Mouse (Mus musculus): Measurements from ENCODE around the gene Cep70.

The Cep70 gene

DNA sequence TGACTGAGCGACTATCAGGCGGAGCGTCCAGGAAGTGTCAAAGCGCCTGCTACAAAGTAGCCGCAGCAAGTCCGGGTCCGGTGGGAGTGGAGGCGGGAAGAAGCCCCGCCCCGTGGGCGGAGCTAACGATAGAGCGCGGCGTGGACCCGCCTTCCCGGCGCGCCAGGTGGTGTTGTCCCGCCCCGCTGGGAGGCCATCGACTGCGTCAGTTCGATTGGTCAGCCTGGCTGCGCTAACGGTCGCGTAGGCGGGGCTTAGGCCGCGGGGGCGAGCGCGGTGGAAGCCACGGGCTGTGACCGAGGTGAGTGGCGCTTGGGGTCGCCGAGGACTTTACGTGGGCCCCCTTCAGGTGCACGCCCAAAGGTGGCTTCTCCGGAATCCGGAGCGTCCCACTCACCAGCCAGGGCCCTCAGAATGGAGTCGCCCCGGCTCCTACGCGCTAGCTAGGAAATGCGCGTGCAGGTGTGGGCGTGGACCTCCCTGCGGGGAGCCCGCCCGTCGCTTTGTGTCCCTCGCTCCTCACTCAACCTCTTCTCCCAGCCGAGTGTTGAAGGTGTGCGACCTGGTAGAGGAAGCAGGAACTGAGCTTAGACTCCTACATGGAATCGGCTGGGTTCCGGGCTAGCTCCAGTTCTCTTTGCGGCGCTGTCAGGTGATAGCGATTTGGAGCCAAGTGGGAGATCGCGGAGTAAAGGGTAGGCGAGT, at the start of gene Cep70:
Cep70 (plus strand) TSS at position 178 of the 705 bp plus-strand sequence.
- peak; percentile 95 for DNase-seq (ENCODE audit: low read depth, low spot score)

GRCm38 (mm10) chr9:99212643-99213042, 30.5 kb upstream of the Cep70 start:
- DNase-seq (ENCODE audit: low read depth, low spot score): no peak

DNA sequence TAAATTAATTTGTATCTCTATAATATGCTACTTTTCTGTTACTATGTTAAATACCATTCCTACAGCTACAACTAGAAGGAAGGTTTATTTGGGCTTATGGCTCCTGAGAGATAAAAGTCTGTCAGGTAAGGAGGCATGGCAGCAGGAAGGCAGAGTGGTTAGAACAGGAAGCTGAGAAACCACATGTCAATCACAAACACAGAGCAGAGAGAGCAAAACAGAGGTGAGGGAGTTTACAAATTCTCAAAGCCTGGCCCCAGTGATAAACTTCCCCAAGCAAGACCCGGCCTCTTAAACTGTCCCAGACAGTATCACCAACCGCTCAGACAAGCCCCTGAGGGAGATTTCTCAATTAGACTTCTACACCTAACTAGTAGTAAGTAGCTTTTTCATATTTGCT, 27.0 kb upstream of the Cep70 start:
- no peak for DNase-seq (ENCODE audit: low read depth, low spot score)

DNA sequence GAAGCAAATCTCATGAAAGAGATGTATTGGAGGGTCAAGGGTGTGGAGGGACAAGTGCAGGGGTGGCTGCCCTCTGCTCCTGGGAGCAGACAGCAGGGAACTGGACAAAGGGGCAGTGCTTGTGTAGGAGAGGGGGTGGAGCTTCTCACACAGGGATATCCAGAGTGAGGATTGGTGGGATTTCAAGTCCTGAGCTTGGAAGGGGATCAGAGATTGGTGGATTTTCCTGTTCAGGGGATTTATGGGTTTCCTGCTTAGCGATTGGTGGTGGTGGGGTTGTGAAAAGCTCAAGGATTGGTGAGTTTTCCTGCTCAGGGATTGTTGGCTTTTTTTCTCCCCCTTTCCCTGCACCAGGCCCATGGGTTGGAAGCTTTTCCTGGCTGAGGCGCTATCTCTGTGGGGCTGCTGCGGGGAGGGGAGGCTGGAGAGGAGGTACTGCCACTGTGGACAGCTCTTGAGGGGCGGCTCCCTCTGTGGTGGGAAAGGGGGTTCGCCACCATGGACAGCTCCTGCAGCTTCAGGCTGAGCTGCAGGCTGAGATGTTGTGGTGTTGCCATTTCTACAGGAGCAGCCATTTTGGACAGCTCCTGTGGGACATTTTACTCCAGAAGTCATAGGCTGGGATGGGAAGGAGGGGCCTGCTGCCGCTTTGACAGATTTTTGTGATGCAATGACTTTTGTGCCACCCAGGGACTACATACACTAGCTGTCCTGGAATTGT, 25.0 kb upstream of the Cep70 start:
- peak; percentile 94 for DNase-seq (ENCODE audit: low read depth, low spot score)

DNA sequence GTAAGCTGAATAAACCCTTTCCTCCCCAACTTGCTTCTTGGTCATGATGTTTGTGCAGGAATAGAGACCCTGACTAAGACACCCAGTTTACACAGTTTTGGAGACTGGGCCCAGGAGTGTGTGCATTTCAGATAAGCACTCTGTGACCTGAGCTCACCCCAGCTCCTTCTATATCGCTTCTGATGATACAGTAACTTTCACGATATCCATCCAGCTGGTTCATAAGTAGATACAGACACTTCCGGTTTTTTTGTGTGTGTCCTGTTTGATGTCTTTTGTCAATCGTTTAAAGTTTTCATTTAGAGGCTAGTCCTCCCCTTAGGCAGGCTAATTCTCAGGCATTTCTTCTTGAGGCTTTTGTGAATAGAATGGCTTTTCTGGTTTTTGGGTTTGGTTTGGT, 21.5 kb upstream of the Cep70 start:
- DNase-seq (ENCODE audit: low read depth, low spot score): no peak

GRCm38 (mm10) chr9:99224583-99224982, 18.6 kb upstream of the Cep70 start:
- no peak for DNase-seq (ENCODE audit: low read depth, low spot score)

DNA sequence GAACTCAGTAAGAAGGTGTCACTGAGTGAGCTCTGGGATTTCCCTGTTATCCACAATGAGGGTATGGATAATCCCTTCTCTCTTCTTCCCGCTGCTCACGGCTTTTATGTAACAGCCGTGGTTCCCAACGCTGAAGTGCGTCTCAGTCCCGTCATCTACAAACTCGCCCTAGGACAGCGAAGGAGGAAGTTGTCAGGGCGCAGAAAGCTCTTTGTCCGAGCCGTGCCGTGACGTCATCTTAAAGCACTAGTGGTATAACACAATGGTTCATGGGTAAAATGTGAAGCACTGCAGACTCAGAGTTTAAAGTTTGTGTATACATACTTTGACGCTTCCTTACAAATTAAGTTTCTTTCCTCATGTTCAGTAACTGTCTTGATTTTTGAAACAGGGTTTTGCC, 13.7 kb upstream of the Cep70 start:
- DNase-seq (ENCODE audit: low read depth, low spot score): peak; percentile 32

DNA sequence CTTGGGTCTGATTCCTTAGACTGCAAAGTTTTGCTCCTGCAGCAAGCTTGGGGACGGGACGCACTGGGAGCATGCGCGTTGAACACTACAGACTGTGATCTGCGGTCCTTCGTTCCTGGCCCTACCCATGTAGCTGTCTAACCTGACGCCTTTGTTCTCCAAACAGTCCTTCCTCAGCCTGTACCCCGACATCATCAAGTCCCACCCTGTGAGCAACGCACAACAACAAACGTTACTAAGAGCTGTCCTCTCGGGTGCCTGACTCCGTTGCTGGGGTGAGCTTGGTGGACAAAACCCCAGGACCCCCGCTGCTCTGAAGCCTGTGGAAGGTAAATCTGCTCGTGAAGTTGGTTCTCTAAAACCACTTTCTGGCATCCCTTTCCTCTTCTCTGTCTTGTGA, 6.0 kb upstream of the Cep70 start, which contains the start of gene Faiml:
Faiml (minus strand) TSS at position 101 of the 400 bp plus-strand sequence.
- DNase-seq (ENCODE audit: low read depth, low spot score): peak; percentile 47

DNA sequence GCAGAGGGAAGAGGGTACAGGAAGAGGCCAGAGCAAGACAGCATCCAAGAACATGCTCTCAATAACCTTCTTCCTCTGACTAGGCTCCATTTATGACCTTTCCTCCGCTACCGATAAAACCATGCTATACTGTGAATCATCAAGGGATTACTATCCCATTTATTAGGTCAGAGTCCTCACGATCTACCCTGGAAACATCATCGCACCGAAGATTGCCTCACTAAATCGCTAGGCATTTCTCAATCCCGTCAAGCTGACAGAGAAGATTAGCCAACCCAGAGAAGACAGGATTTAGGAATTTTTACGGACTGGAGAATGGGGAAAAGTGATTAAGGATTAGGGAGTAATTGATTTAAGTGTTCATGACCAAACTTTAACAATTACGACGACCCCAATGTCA, 4.9 kb upstream of the Cep70 start:
- no peak for DNase-seq (ENCODE audit: low read depth, low spot score)

- no peak for DNase-seq (ENCODE audit: low read depth, low spot score)
These were observed 3.9 kb upstream of the Cep70 start for GRCm38 (mm10) chr9:99239256-99239655.

DNA sequence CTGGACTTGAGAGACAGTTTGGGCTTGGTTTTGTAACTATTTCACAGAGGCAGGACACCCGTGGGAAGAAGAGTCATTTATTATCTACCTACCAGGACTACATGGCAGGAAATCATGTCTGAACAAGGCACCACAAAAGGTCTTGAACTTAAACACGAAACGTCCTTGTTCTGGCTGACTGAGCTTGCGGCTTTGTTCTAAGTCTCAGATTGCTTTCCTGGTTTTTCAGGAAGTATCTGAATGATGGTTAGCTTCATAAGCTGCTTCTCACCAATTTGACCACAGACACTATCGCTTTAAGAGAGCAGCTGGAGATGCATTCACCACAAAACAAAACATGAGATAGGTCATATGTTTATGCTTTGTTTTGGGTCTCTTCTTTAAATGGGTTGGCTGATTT, 2.6 kb upstream of the Cep70 start:
- DNase-seq (ENCODE audit: low read depth, low spot score): no peak

GRCm38 (mm10) chr9:99242035-99242434, 1.1 kb upstream of the Cep70 start:
- peak; percentile 84 for DNase-seq (ENCODE audit: low read depth, low spot score)

DNA sequence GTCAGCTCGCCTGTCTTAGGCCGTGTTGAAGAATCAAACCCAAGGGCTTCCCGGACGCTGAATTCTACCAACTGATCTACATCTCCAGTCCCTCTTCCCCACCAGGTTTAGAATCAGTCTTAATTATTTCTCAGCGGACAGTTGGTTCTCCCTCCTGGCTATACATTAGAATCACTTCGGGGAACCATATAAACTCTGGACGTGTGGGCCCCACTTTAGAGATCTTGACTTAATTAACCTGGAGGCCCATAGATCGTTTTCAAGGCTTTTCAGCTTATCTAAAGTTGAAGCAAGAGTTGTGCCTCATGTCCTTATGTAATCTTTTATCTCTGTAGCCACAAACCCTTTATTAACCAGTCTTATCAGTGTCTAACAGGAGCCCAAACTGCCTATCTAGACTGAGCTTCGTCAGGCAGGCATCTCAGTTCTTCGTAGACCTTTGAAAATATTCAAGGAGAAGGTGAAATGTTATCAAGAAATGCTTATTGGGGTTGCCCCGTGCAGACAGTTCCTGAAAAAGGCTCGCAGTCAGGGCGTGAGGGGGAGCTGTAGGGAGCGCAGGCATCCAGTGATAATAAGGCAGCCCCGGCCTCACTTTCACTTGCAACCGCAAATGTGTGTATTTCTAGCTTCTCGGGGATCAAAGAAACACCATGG, 506 bp upstream of the Cep70 start:
- DNase-seq (ENCODE audit: low read depth, low spot score): no peak

DNA sequence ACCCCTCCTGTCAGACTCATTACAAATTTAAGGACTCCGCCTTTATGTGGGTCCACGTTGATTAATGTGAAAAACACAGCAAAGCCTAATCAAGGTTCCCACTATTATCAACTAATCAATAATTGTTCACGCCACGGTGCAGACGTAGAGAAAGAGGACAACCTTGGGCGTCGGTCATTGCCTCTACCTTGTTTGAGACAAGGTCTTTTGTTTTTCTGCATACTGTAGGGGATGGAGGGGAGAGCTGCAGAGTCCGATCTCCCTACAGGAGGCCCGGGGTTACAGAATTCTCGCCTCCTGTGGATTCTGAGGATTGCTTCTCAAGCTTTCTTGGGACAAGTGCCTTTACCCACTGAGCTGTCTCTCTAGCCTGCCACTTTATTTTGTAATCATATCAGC, 727 bp downstream of the Cep70 start:
- peak; percentile 55 for DNase-seq (ENCODE audit: low read depth, low spot score)

- peak; percentile 79 for DNase-seq (ENCODE audit: low read depth, low spot score)
These were observed 5.1 kb downstream of the Cep70 start for GRCm38 (mm10) chr9:99248304-99248703.

DNA sequence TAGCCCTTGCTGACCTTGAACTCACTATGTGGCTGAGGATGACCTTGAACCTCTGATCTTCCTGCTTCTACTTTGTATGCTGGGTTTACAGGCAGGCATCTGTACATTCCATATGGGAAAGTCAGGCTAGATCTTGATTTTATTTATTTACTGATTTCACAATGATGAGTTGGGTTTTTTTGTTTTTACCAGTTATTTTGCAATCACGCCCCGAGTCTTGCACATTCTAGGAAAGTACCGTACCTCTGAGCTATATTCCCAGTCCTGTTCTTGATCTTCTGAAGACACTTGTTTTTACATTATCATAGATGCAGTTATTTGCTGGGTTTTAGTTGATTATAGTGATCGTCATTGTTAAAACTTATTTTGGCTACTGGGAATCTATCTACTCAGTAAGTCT, 5.7 kb downstream of the Cep70 start:
- DNase-seq (ENCODE audit: low read depth, low spot score): peak; percentile 57

- peak; percentile 59 for DNase-seq (ENCODE audit: low read depth, low spot score)
These were observed 10.7 kb downstream of the Cep70 start for GRCm38 (mm10) chr9:99253861-99254260.

GRCm38 (mm10) chr9:99256206-99256605, 13.0 kb downstream of the Cep70 start:
- peak; percentile 85 for DNase-seq (ENCODE audit: low read depth, low spot score)

DNA sequence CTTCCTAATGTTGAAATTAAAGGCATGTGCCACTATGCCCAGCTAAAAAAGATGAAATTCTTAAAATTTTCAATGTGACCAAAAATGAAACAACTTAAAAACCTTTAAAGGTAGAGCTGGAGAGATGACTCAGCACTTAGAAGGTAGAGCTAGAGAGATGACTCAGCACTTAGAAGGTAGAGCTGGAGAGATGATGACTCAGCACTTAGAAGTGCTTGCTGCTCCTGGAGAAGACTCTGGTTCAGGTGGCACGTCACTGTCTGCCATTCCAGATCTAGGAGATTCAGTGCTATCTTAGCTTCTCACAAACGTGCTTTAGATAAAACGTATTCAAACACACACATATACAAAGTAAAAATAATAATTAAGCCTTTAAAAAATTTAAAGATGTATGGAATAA, 13.7 kb downstream of the Cep70 start:
- DNase-seq (ENCODE audit: low read depth, low spot score): peak; percentile 90

DNA sequence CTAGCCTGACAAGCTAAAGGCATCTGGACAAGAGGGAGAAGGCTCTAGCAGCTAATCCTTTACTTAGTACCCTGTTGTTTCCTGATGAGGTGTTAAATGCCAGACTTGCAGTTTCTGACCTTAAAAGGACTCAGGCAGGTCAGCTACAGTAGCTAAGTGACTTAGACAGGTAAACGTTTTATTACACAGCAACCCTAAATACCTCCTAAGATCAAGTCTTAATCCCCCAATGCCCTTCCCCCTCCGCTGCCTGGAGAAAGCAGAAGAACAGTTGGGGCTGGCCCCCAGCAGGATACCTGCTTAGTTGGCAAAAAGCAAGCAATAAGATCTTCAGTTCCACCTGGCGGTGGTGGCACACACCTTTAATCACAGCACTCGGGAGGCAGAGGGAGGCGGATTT, 15.7 kb downstream of the Cep70 start:
- peak; percentile 75 for DNase-seq (ENCODE audit: low read depth, low spot score)

- DNase-seq (ENCODE audit: low read depth, low spot score): no peak
These were observed 61.1 kb downstream of the Cep70 start for GRCm38 (mm10) chr9:99304296-99304695.

DNA sequence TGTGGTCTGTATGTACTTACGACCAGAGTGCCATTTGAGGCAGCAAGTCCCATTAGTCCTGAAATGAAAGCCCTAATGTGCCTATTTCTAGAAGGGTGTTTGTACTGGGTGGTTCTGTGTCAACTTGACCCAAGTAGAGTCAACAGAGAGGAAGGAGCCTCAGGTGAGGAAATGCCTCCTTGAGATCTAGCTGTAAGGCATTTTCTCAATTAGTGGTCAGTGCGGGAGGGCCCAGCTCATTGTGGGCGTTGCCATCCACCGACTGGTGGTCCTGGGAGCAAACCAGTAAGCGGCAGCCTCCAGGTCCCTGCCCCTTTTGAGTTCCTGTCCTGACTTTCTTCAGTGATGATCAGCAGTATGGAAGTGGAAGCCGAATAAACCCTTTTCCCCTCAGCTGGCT, 63.1 kb downstream of the Cep70 start:
- no peak for DNase-seq (ENCODE audit: low read depth, low spot score)
